Mouse (Mus musculus): Measurements from ENCODE around the gene Pla2r1. TPM values are rescaled to one million over a fixed set of nuclear protein-coding genes. Genes with fewer than 3 reads are reported as not detected.

Gene Pla2r1
- 2.3 TPM for polyA plus RNA-seq (2015; fragmentation: Illumina TruSeq; extraction: RNeasy Lipid Tissue Mini Kit (QIAGEN cat#74804); ENCODE audit: insufficient read depth, low read depth, low replicate concordance)

GRCm38 (mm10) chr2:60552902-60553682, at the start of gene Pla2r1:
TSS of gene Pla2r1 (minus strand) at chr2:60553308.

DNA sequence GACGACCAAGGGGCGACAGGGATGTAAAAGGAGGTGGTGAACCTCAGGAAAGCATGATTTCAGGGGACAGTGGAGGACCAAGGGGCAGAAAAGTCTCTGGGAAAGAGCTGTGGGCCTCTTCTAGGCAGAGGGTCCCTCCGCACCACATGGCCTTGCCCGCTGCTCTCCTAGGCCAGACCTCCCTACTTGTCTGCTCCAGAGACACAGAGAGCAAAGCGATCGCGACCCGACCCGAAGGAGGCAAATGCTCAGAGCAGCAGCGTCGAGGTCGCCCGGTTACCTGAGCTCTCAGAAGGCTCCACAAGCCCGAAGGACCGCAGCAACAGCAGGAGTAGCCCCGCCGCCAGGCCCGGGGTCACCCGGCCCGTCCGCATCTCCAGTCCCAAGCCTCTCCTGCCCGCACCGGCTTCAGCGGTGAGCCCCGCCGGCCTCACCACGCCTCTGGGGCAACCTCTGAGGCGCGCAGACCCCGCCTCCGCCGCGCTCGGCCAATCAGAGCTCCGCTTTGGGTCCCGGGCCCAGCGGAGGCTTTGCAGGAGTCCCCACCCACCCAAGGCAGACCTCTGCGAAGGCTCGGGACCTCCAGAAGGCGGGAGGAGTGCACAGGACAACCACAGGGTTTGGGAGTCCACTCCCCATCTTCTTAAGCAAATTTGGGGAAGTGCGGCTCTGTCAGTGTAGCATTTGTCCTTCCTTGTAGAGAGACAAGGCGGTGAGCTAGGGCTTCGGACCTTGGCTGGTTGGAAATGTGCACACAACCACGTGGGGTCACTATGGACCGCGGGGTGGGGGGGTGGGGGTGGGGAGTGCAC, 170.0 kb downstream of the Pla2r1 start, which contains the start of gene Ly75:
TSS of gene Ly75 (minus strand) at position 446 of the 812 bp plus-strand sequence.

Other genes with a start within 250 kb of the Pla2r1 start
- 0.37 TPM for gene Ly75, start 170.0 kb downstream of the Pla2r1 start, polyA plus RNA-seq (2015; fragmentation: Illumina TruSeq; extraction: RNeasy Lipid Tissue Mini Kit (QIAGEN cat#74804); ENCODE audit: insufficient read depth, low read depth, low replicate concordance)
- gene Itgb6, start 169.3 kb upstream of the Pla2r1 start, polyA plus RNA-seq (2015; fragmentation: Illumina TruSeq; extraction: RNeasy Lipid Tissue Mini Kit (QIAGEN cat#74804); ENCODE audit: insufficient read depth, low read depth, low replicate concordance), result 0.65 TPM